Mouse (Mus musculus) liver, adult 2 months (tissue): ENCODE data around the gene Lgr6.

Source experiments
- CTCF ChIP-seq: fragments of 200-500 bp; IDR thresholded peaks from 2 replicates; pipeline ENCODE4 v1.5.1; 2011; ENCODE audit warnings: low read depth, low read length, control low read depth
- POLR2A ChIP-seq: fragments of 200-500 bp; IDR thresholded peaks from 2 replicates; pipeline ENCODE4 v1.6.1; 2011; ENCODE audit warnings: low read length, control low read depth; ENCODE audit not compliant: insufficient read depth; ENCODE audit errors: extremely low read depth

DNA sequence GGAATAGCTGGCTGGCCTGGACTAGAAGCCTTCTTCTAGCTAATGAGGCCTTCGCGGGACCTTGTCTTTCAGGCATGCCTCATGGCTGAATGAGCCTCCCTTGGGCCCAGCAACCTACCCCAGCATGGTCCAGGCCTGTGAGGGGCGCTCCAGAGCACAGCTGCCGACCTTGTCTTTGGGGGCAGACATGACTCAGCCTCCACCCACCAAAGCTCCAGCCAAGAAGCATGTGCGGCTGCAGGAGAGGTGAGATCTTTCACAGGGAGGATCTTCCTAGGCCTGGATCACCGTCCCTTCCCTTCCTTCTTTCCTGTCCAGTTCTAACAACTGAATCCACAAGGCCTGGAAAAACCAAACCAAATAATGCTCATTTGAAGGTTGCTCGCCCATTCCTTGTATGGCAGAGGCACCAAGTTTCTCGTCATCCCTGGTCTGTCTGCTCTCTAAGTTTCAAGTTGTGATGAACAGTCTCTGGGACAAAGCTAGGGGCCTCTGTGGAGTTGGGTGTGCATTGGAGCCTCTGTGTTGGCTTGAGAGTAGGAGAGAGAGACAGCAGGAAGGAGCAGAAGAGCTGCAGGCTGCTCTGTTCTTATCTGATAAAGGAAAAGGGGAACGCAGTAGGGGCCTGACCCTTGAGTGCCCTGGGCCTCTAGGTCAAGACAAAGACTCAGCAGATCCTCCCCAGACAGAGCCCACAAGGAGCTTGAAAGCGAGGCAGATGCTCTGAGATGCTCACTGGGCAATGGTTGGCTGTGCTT is 28.8 kb upstream of the Lgr6 start:
- TF ChIP-seq CTCF (no peak), POLR2A (no peak)
